Mouse (Mus musculus) v-Abl transformed pro-B cells (cell line): Measurements from ENCODE around the gene Smim12.

ENCODE experiments used
- in situ Hi-C, 2 experiments: fragments of 400-800 bp; cut with MboI; formaldehyde crosslinking; loops; one replicate each; pipeline ENCODE4 v1.15.1; 2025; ENCODE audit not compliant: unreplicated experiment in 2 of 2

Smim12 gene

DNA sequence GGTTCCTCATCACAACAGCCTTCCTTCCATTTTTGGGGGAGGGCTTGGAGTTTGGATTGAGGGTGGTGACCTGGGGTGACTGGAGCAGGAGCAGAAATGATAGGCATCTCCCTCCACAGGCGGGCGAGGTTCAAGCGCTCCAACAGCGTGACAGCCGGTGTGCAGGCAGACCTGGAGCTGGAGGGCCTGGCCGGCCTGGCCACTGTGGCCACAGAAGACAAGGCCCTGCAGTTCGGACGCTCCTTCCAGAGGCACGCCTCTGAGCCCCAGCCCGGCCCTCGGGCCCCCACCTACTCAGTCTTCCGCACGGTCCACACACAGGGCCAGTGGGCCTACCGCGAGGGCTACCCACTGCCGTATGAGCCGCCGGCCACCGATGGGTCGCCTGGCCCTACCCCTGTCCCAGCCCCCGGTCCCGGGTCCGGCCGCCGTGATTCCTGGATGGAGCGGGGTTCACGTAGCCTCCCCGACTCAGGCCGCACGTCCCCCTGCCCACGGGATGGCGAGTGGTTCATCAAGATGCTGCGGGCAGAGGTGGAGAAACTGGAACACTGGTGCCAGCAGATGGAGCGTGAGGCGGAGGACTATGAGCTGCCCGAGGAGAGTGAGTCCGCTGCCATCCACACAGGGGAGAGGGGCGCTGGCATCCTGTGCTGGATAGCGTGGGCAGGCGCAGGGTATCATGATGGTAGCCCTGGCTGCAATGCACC lies 10.0 kb upstream of the Smim12 start:
- in situ Hi-C loops = loop anchor here (10.0 to 25.0 kb wide), 5 partner anchors 109 to 1379 kb away; partner anchors contain the start of genes Clspn (in 1 of the 2), Tfap2e (in 1 of the 2), Tlr12 (in 1 of the 2) and Tmem35b (in 1 of the 2)

- in situ Hi-C loops = loop anchor here (5.0 to 25.0 kb wide), 6 partner anchors 86 to 1376 kb away; partner anchors contain the start of genes Clspn (in 1 of the 2), Tfap2e (in 1 of the 2), Tlr12 (in 1 of the 2) and Tmem35b (in 1 of the 2)
These were observed 7.7 kb upstream of the Smim12 start for GRCm38 (mm10) chr4:127235742-127236487.

DNA sequence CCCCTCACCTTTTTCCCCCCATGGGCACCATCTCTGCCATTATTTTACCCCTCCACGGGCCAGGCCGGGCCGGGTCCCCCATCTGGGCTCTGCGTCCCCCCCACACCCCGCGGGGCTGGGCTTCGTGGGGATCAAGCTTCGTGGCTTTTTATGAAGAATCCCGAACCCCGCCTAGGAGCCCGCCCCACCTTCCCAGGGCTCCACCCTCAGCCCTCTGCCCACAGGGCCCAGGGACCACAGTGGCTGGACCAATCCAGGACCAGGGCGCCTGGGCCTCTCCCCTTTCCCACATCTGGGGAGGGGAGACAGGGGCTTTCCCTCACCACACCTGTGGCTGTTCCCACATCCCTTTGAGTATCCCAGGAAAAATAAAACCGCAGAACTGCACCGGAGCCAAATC lies 7.0 kb upstream of the Smim12 start:
- in situ Hi-C loops = loop anchor here (5.0 to 25.0 kb wide), 6 partner anchors 86 to 1376 kb away; partner anchors contain the start of genes Clspn (in 1 of the 2), Tfap2e (in 1 of the 2), Tlr12 (in 1 of the 2) and Tmem35b (in 1 of the 2)

- in situ Hi-C loops = loop anchor here (5.0 to 25.0 kb wide), 6 partner anchors 85 to 1375 kb away; partner anchors contain the start of genes Clspn (in 1 of the 2), Tfap2e (in 1 of the 2), Tlr12 (in 1 of the 2) and Tmem35b (in 1 of the 2)
These were observed 6.3 kb upstream of the Smim12 start for GRCm38 (mm10) chr4:127237271-127237670.

DNA sequence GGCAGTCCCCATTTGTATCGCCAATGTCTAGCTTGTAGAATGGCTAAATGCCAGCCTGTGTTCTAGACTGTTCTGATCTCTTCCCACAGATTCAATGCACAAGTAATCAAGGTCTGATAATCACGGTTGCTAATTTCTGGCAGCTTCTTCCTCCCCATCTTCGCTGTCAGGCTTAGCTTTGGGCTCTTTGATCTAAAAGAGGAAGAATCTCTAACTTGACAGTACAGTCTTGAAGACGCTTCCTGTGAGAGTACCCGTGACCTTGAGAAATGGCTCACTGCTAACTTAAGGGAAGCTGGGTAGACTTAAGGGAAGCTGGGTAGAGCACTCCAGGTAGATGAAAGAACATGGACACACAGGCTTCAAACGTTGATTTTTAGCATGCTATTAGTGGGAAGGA lies 888 bp upstream of the Smim12 start:
- in situ Hi-C loops = loop anchor here (5.0 to 25.0 kb wide), 9 partner anchors 80 to 1370 kb away; partner anchors contain the start of genes Clspn (in 2 of the 2), AU040320 (in 1 of the 2), Ncdn (in 1 of the 2) and Sfpq (in 1 of the 2)

DNA sequence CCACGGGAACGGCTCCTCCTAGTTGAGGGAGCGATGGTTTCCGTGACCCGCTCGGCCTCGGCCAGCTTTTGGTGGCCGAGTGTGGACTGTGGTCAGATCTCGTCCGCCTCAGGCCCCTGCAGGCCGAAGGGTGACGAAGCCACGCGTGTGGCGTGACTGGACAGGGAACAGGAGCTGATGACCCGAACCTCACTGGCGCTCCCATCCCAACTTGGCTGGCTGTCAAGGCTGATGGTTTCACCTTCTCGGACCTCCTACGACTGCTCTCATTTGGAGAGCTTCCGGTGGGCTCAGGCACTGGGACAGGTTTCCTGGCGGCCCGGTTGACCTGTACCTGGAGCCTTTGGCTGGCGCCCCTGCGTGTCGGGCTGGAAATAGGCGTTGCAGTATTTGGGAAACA lies 369 bp downstream of the Smim12 start:
- in situ Hi-C loops = loop anchor here (5.0 to 25.0 kb wide), 9 partner anchors 78 to 1368 kb away; partner anchors contain the start of genes Clspn (in 2 of the 2), AU040320 (in 1 of the 2), Ncdn (in 1 of the 2) and Sfpq (in 1 of the 2)

- in situ Hi-C loops = loop anchor here (10.0 to 25.0 kb wide), 6 partner anchors 188 to 1362 kb away; partner anchors contain the start of genes AU040320 (in 1 of the 2), Clspn (in 1 of the 2), Ncdn (in 1 of the 2) and Sfpq (in 1 of the 2)
These were observed 6.2 kb downstream of the Smim12 start for GRCm38 (mm10) chr4:127249701-127250349.

- in situ Hi-C loops = no loop called here
These were observed 8.5 kb downstream of the Smim12 start for GRCm38 (mm10) chr4:127251963-127252585.

DNA sequence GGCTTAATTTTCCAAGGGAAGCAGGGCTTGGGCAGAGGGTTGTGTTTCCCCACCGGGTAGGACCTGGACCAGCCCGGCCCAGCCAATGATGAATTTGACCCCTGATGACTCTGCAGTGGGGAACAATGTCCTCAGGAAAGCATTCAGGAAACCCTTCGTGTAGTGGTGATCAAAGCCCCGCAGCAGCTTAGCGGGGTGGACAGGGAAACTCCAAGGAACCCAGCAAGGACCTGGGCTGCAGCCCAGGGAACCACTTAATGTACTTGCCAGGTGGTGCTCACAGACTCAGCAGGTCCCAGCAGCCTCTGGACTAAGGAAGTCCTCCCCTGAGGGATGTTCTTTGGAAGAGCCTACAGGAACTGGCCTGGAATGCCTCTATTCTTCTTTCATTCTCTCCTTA lies 13.2 kb downstream of the Smim12 start:
- in situ Hi-C loops = no loop called here

GRCm38 (mm10) chr4:127258186-127258897 lies 14.8 kb downstream of the Smim12 start:
- in situ Hi-C loops = no loop called here

- in situ Hi-C loops = no loop called here
These were observed 18.0 kb downstream of the Smim12 start for GRCm38 (mm10) chr4:127261601-127262000.

DNA sequence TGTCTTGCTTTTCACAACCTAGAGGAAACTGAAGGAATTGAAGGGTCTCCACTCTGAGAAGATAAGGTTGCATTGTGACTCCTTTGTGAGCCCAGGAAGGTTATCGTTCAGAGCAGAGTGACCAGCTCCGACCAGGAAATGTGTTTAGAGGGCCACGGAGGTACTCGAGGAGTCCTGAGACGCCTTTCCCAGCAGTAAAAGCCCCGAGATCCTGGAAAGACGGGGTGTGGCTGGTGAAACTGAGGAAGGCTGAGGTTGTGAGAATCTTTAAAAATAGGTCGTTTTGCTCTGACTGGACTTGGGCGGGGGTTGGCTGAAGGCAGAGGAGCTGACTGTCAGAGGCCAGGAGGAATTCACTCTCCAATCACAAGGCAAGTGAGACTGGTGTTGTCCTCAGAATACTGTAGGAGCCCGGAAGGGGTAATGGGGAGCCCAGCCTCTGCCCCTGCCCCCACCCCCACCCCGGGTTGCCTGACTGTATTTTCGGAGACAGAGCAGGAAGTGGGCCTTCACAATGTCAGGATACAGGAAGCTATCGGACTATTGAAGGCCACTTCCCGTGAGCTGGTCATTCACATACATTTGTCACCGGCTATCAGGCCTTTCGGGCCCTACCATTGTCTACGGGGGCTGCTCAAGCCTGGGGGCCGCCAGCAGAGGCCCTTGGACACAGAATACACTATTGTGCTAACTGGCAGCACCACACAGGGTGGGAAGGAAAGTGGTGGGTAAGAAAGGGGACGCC lies 20.0 kb downstream of the Smim12 start:
- in situ Hi-C loops = no loop called here

- in situ Hi-C loops = no loop called here
These were observed 20.6 kb downstream of the Smim12 start for GRCm38 (mm10) chr4:127264183-127264554.

DNA sequence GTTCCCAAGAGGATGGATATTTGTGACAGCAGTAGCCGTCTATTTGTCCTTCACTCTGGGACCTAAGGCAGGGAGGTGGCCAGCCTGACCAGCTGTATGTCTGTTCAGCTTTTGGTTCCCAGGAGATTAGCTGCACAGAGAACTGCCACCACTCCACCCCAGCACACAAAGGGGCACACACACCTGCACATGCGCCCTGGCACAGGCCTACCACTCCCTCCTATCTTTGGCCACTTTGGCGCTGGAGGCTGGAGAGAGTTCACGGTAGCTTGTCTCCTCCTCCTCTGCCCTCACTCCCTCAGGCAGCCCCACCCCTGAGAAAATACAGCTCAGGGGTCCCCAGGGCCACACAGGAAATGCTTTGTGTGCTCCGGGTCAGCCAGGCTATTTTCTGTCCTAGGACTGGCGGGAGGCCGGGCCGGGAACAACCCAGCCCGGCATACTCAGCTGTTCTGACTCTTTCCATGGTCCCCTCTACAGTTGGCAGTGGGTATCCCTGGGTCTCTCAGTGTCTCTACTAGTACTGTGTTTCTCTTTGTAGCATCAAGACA lies 34.9 kb downstream of the Smim12 start:
- in situ Hi-C loops = no loop called here

DNA sequence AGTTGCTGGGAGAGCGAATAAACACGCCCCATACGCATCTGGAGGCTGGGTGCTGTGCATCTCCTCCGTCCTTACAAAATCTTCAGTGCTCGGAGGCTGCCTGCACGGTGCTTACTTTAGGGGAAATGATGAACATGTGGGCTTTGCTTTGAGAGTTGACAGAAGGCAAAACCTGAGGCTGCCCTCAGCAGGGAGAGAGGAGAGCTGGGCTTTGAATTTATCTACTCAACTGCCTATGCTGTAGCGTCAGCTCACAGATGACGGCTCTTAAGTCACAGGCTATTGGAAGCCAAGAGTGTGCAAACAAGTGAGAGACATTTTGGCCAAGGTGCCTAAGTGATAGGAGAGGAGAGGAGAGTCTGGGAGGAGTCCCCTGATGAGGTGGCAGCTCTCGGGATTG lies 35.7 kb downstream of the Smim12 start:
- in situ Hi-C loops = no loop called here

DNA sequence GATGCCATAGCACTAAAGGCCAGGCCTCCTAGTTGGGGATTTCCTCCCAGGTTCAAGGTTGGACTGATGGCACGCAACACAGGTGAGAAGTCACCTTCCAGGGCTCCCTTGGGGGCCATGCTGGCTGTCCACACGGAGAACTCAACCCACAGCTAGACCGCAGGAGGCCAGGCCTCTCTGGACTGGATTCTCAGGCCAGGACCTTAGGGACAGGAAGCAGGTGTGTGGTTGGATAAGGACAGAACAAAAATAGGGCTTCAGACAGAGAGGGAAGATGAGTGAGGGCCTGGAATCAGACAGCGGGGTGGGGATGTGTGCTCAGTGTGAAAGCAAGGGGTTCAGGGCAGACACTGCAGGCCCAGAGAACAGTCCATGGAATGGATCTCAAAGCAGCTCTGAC lies 43.3 kb downstream of the Smim12 start:
- in situ Hi-C loops = no loop called here

DNA sequence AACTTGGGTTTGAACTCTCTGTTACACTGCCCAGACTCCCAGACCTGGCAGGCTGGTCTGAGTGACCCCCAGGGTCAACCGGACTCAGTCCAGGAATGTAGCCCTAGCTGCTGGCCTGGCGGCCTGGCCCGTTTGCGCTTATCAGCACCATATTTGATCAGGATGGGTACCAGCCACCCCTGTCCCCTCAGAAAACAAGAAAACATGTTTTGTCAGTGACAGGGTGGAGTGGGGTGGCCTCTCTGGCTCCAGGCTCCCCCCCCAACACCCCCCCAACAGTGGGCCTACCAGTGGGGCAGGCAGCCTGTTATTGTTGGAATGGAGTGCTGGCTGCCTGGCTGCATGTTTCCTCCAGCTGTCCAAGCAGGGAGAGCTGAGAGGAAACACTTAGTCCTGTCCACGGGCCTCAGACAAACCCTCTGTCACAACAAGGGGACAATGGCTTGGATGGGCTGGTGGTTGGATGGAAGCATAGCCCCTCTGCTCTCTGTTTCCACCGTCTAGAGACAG lies 45.5 kb downstream of the Smim12 start:
- in situ Hi-C loops = no loop called here

GRCm38 (mm10) chr4:127292631-127293030 lies 49.0 kb downstream of the Smim12 start:
- in situ Hi-C loops = no loop called here
